Mouse (Mus musculus) monocyte, adult 59 days (primary cell): ENCODE results near the gene Kremen2. TPM values are rescaled to one million over a fixed set of nuclear protein-coding genes. Genes with fewer than 3 reads are reported as not detected.

Source experiments
- total RNA-seq, 2 experiments: library from RNA; stranded (reverse); gene quantifications; one replicate each; pipeline ENCODE4 v1.2.4; 2023

The Kremen2 gene
- not detected for total RNA-seq

GRCm38 (mm10) chr17:23745301-23746251 is at the start of gene Kremen2:
Gene Kremen2 (minus strand): TSS chr17:23745833.

GRCm38 (mm10) chr17:23790269-23791078 is 44.8 kb upstream of the Kremen2 start, which contains the start of gene Srrm2:
Gene Srrm2 (plus strand): TSS chr17:23790532.

GRCm38 (mm10) chr17:23785561-23786471 is 40.2 kb upstream of the Kremen2 start, which contains the start of gene Flywch2:
Gene Flywch2 (minus strand): TSS chr17:23786081.

GRCm38 (mm10) chr17:23771284-23772218 is 25.9 kb upstream of the Kremen2 start, which contains the start of gene Flywch1:
Gene Flywch1 (minus strand): TSS chr17:23771602.

GRCm38 (mm10) chr17:23740598-23741021 is 5.0 kb downstream of the Kremen2 start, which contains the start of gene Paqr4:
Gene Paqr4 (minus strand): TSS chr17:23740867.

GRCm38 (mm10) chr17:23725999-23726757 is 19.5 kb downstream of the Kremen2 start, which contains the start of gene Pkmyt1:
Gene Pkmyt1 (plus strand): TSS chr17:23726336.

GRCm38 (mm10) chr17:23722376-23723125 is 23.1 kb downstream of the Kremen2 start, which contains the start of gene 1520401A03Rik:
Gene 1520401A03Rik (minus strand): TSS chr17:23722783.

Other genes with a start within 250 kb of the Kremen2 start
- 1 to 10 TPM; 3.9 TPM for gene Zfp213, start 181.6 kb downstream of the Kremen2 start, total RNA-seq
- not detected for gene Zfp13, start 146.3 kb downstream of the Kremen2 start, total RNA-seq
- gene Zscan10, start 145.0 kb downstream of the Kremen2 start, total RNA-seq = not detected
- 1 to 10 TPM; 3.0 to 3.1 TPM for gene Mmp25, start 100.6 kb downstream of the Kremen2 start, total RNA-seq
- gene Bicdl2, start 85.3 kb downstream of the Kremen2 start, total RNA-seq = not detected
- 10 to 100 TPM; 53.4 to 61.5 TPM for gene Hcfc1r1, start 72.2 kb downstream of the Kremen2 start, total RNA-seq
- gene Thoc6, start 72.0 kb downstream of the Kremen2 start, total RNA-seq = 10 to 100 TPM; 17.4 to 24.2 TPM
- 10 to 100 TPM; 20.6 to 32.5 TPM for gene Tnfrsf12a, start 68.4 kb downstream of the Kremen2 start, total RNA-seq
- gene Cldn6, start 66.6 kb downstream of the Kremen2 start, total RNA-seq = not detected
- gene Cldn9, start 61.8 kb downstream of the Kremen2 start, total RNA-seq = not detected
- gene 1520401A03Rik, start 23.1 kb downstream of the Kremen2 start, total RNA-seq = not detected
- 1 to 10 TPM; 3.3 to 3.7 TPM for gene Pkmyt1, start 19.5 kb downstream of the Kremen2 start, total RNA-seq
- gene Paqr4, start 5.0 kb downstream of the Kremen2 start, total RNA-seq = 1 to 10 TPM; 2.3 to 3.2 TPM
- 10 to 100 TPM; 12.9 to 14.0 TPM for gene Flywch1, start 25.8 kb upstream of the Kremen2 start, total RNA-seq
- not detected for gene Flywch2, start 40.2 kb upstream of the Kremen2 start, total RNA-seq
- 100 to 1,000 TPM; 847 to 887 TPM for gene Srrm2, start 44.7 kb upstream of the Kremen2 start, total RNA-seq
- gene Elob, start 83.3 kb upstream of the Kremen2 start, total RNA-seq = 100 to 1,000 TPM; 156 to 174 TPM
- gene Prss33, start 90.2 kb upstream of the Kremen2 start, total RNA-seq = not detected
- gene Prss32, start 98.0 kb upstream of the Kremen2 start, total RNA-seq = not detected
- not detected for gene Prss41, start 98.3 kb upstream of the Kremen2 start, total RNA-seq
- gene Prss21, start 122.2 kb upstream of the Kremen2 start, total RNA-seq = not detected
- not detected for gene Dcpp1, start 135.0 kb upstream of the Kremen2 start, total RNA-seq
- not detected for gene Dcpp2, start 135.0 kb upstream of the Kremen2 start, total RNA-seq
- gene Dcpp3, start 171.6 kb upstream of the Kremen2 start, total RNA-seq = not detected
- gene Sbp, start 195.8 kb upstream of the Kremen2 start, total RNA-seq = not detected
- gene Sbpl, start 209.4 kb upstream of the Kremen2 start, total RNA-seq = not detected
- gene Prss30, start 234.7 kb upstream of the Kremen2 start, total RNA-seq = 1 to 10 TPM; 3.1 to 3.4 TPM